Mouse (Mus musculus) bone marrow, adult 2 months (tissue): ENCODE measurements around the gene Tceal3. TPM values are rescaled to one million over a fixed set of nuclear protein-coding genes. Genes with fewer than 3 reads are reported as not detected.
"Not testable (repeated sequence)": the region's sequence is repeated elsewhere in the genome, so short reads cannot be mapped to it uniquely, and the experiment has no call there.

Experiments
- H3K27ac ChIP-seq: fragments of 200-500 bp; 2 replicates; pipeline ENCODE4 v1.5.1; 2012; ENCODE audit warnings: low read depth, mild to moderate bottlenecking, control low read depth, inconsistent platforms, low read length; ENCODE audit not compliant: control insufficient read depth, poor library complexity, insufficient read depth
- H3K4me1 ChIP-seq: fragments of 200-500 bp; 2 replicates; pipeline ENCODE4 v1.6.1; 2011; ENCODE audit warnings: low read length; ENCODE audit not compliant: control insufficient read depth, insufficient read depth
- H3K4me3 ChIP-seq: fragments of 200-500 bp; replicated peaks from 2 replicates; pipeline ENCODE3; 2011; ENCODE audit warnings: mild to moderate bottlenecking, low read depth, low read length, control low read depth; ENCODE audit not compliant: control insufficient read depth
- CTCF ChIP-seq: fragments of 200-500 bp; IDR thresholded peaks from 2 replicates; pipeline ENCODE4 v1.5.1; 2011; ENCODE audit warnings: low read length, control low read depth; ENCODE audit not compliant: control insufficient read depth, insufficient read depth
- POLR2A ChIP-seq: fragments of 200-500 bp; IDR thresholded peaks from 2 replicates; pipeline ENCODE4 v1.6.1; 2011; ENCODE audit warnings: low read depth, mild to moderate bottlenecking, control low read depth, low read length, borderline replicate concordance; ENCODE audit not compliant: control insufficient read depth
- WGBS: fragments of 180-500 bp; shearing (Covaris S2); methylation state at CpG from one replicate; pipeline ENCODE4 v1.1.7; 2018; 5-methylcytosine and 5-hydroxymethylcytosine counted together
- polyA plus RNA-seq: library from polyadenylated mRNA; stranded (reverse); fragments of >200 nt; gene quantifications from 2 replicates; pipeline ENCODE4 v1.2.4, GENCODE M21; 2011; ENCODE audit warnings: low replicate concordance; ENCODE audit not compliant: missing spikeins, insufficient read depth, insufficient read length

Gene Tceal3
- polyA plus RNA-seq: 3.1 TPM in 1 of 2 replicates, not detected in the other

DNA sequence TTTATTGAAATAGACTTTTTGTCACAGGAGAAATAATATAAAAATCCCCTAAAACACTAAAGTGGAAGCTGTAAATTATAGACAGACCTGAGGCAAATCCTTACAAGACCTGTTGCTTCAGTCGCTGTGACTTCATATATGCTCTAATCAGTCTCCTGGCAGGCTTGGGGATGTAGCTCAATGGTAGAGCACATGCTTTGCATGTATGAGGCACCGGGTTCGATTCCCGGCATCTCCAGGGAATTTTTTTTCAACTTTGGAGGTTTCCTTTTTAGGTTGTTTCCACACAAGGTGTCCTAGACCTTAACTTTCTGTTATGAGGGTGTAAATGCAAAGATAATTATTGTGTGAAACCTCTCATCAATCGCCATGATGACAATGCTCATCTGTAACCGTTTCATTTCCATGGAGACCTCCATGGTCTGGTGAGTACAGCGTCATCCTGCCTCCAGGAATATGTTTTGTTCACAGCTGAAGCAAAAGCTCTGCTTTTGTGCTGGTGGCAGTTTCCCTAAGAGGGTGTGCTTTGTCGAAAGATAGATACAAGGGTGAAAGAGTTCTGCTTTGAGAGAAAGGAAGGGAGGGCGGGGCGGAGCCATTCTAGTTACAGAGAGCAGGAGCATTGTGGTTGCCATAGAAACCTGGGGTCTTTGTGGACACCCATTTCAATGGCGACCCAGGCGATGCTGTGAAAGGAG is at the start of gene Tceal3:
Gene Tceal3, plus strand, starts transcription at position 644 of the 698 bp plus-strand sequence.
- WGBS: 51% methylated on average over 12 of the region's 12 CpGs
- Histone ChIP-seq H3K4me3 (no peak within 1 kb of the TSS), H3K27ac (no peak within 1 kb of the TSS), H3K4me1 (no peaks in the 10 kb centered on the region)
- TF ChIP-seq CTCF (no peak), POLR2A (no peak)

DNA sequence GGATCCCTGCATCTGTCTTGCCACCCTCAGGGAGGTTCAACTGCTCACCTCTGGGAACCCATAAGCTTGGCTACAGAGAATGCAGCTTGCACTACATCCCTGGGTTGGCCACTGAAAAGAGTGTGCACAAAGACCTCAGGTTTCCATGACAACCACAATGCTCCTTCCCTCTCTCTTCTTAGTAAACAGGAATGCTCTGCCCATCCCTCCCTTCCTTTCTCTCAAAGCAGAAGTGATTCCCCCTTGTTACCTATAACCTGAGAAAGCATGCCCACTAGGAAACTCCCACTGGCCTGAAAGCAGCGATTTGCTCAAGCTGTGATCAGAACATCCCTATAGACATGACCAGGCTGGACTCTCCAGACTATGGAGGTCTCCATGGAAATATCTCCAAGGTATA is 46.7 kb upstream of the Tceal3 start, which contains the start of gene Kir3dl2:
Gene Kir3dl2, minus strand, starts transcription at position 101 of the 400 bp plus-strand sequence.
- 71% methylated on average over 1 of the region's 1 CpGs for WGBS
- H3K27ac ChIP-seq, H3K4me3 ChIP-seq, H3K4me1 ChIP-seq: not testable (repeated sequence)

DNA sequence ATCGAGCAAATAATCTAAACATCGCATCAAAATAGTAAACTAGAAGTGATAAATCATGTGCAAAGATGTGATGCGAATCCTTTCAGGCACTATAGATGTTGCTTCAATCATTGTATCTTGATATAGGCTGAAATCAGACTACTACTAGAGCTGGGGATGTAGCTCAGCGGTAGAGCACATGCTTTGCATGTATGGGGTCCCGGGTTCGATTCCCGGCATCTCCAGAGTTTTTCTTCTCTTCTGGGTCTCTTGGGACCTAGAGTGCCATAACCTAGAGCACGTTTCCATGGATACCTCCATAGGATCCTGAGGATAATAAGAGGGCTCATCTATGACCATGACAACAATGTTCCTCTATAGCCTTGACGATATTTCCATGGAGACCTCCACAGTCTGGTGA is 21.5 kb upstream of the Tceal3 start:
- WGBS: 82% methylated on average over 9 of the region's 9 CpGs
- H3K4me3 ChIP-seq, H3K27ac ChIP-seq, H3K4me1 ChIP-seq: not testable (repeated sequence)

DNA sequence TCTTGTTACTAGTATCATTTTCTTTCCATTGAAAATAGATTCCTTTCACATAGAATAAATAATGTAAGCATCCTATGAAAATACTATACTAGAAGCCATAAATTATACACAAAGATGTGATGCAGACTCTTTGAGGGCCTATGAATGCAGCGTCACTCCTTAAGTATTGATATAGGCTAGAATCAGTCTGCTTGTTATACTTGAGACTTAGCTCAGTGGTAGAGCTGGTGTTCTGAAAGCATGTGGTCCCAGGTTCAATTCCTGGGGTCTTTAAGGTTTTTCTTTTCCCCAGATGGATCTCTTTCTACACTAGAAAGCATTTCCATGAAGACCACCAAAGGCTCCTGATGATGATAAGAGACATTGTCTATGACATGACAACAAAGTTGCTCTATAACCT is 6.0 kb upstream of the Tceal3 start:
- Histone ChIP-seq H3K4me1 (no peaks in the 10 kb centered on the region), H3K27ac (no peak overlapping the region), H3K4me3 (no peak overlapping the region)
- 81% methylated on average over 1 of the region's 1 CpGs for WGBS
- no peak for TF ChIP-seq POLR2A
- no peak for TF ChIP-seq CTCF

DNA sequence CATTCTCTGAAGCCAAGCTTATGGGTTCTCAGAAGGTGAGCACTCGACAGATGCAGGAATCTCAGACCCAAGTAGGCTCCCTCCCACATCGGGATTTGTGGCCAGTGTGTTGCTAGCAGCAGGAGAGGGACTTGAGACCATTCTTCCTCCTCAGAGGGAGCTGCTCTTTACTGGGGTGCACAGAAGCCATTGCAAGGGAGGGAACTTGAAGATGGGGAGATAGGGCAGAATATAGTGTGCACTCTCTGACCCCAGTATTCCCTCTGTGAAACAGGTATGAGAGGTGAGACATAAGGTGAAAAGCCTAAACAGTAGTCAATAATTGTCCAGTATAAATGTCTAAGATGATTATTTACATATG is 235 bp downstream of the Tceal3 start:
- Histone ChIP-seq H3K4me1 (no peaks in the 10 kb centered on the region), H3K27ac (no peak overlapping the region), H3K4me3 (no peak overlapping the region)
- whole genome bisulfite sequencing: 29% methylated on average over 2 of the region's 2 CpGs
- TF ChIP-seq POLR2A (no peak), CTCF (no peak)

DNA sequence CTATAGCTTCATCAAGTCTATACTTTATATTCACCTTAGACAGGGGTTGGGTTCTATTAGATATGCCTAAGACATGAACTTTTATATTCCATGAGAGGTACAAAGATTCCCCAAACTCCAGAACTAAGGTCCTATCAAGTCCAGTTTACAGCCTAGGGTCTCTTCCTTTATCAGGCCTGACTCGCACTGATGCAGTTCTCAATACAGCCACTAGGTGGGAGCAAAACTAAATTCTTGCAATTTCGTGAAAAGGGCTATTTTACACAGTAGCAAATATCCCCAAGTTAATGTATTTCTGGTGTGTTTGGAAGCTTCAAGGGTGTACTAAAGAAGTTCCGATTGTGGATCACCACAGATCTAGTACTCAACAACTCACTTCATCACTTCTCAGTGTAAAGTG is 8.8 kb downstream of the Tceal3 start:
- H3K4me1 ChIP-seq: no peaks in the 10 kb centered on the region
- no peak overlapping the region for H3K4me3 ChIP-seq
- no peak overlapping the region for H3K27ac ChIP-seq
- WGBS: 9% methylated on average over 3 of the region's 3 CpGs
- TF ChIP-seq POLR2A: no peak
- TF ChIP-seq CTCF: no peak

DNA sequence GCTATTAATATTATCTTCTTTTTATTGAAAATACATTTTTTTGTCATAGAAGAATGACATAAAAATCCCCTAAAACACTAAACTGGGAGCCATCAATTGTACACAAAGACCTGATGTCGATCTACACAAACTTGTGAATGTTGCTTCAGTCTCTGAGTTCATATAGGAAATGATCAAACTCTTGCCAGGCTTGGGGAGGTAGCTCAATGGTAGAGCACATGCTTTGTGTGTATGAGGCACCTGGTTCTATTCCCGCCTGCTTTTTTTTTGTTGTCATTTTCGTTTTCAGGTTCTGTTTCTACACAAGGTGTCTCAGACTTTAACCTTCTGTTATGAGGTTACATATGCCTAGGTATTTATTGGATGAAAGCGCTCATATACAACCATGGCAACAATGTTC is 16.3 kb downstream of the Tceal3 start:
- WGBS: 74% methylated on average over 4 of the region's 4 CpGs
- no peaks in the 10 kb centered on the region for H3K4me1 ChIP-seq
- H3K4me3 ChIP-seq: no peak overlapping the region
- TF ChIP-seq CTCF (no peak), POLR2A (no peak)
- no peak overlapping the region for H3K27ac ChIP-seq

DNA sequence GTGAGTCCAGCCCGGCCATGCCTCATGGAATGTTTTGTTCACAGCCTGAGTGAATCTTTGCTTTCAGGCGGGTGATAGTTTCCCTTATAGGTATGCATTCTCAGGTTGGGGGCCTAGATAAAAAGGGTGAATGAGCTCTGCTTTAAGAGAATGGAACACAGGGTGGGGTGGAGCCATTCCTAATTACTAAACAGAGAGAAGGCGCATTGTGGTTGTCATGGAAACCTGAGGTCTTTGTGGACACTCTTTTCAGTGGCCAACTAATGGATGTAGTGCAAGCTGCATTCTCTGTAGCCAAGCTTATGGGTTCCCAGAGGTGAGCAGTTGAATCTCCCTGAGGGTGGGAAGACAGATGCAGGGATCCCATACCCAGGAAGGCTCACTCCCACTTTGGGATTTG is 16.8 kb downstream of the Tceal3 start:
- Histone ChIP-seq H3K4me3 (no peak overlapping the region), H3K4me1 (no peaks in the 10 kb centered on the region), H3K27ac (no peak overlapping the region)
- TF ChIP-seq POLR2A: no peak
- 80% methylated on average over 3 of the region's 3 CpGs for WGBS

DNA sequence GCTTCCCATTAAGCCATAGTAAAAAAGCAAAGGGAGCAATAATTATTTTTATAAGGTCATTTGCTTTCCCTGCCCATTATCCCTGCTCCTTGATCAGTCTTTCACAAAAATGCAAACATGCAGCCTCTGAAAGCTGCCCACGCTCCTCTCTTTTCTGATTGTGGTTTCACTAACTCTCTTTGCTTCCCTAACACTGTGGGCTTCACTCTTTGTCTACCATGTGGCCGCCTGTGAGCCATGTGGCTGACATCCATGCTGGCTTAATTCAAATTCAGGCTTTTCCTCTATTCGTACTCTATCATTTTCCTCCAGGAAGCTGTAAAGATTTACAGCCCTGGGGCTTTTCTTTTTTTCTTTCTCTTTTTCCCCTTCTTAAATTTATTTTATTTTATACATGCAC is 20.7 kb downstream of the Tceal3 start:
- 56% methylated on average over 3 of the region's 3 CpGs for WGBS
- Histone ChIP-seq H3K4me3 (no peak overlapping the region), H3K4me1 (no peaks in the 10 kb centered on the region), H3K27ac (no peak overlapping the region)
- TF ChIP-seq POLR2A (no peak), CTCF (no peak)

DNA sequence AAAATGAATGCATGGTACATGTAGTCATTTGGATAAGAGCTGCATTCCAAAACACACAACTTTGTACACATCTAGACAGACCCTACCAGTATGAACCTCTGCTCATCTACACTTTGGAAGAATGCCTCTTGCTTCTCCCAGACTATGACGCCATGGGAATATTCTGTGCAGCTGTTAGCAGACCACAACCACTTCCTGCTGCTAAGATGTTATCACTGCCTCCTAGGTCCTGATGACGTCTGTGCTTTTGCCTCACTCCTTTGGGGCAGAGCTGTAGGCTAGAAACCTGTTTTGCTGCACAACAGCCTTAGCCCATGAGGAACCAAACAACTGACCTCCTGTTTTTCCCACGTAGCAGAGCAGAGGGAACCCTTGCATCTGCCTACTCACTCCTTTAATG is 25.2 kb downstream of the Tceal3 start:
- H3K27ac ChIP-seq, H3K4me3 ChIP-seq, H3K4me1 ChIP-seq: not testable (repeated sequence)
- 1% methylated on average over 3 of the region's 3 CpGs for WGBS
